Mouse (Mus musculus): Measurements from ENCODE around the gene Ptcd1. TPM values are rescaled to one million over a fixed set of nuclear protein-coding genes. Genes with fewer than 3 reads are reported as not detected.

The Ptcd1 gene
- 10 to 100 TPM; 22.1 to 23.9 TPM for total RNA-seq (2023)

DNA sequence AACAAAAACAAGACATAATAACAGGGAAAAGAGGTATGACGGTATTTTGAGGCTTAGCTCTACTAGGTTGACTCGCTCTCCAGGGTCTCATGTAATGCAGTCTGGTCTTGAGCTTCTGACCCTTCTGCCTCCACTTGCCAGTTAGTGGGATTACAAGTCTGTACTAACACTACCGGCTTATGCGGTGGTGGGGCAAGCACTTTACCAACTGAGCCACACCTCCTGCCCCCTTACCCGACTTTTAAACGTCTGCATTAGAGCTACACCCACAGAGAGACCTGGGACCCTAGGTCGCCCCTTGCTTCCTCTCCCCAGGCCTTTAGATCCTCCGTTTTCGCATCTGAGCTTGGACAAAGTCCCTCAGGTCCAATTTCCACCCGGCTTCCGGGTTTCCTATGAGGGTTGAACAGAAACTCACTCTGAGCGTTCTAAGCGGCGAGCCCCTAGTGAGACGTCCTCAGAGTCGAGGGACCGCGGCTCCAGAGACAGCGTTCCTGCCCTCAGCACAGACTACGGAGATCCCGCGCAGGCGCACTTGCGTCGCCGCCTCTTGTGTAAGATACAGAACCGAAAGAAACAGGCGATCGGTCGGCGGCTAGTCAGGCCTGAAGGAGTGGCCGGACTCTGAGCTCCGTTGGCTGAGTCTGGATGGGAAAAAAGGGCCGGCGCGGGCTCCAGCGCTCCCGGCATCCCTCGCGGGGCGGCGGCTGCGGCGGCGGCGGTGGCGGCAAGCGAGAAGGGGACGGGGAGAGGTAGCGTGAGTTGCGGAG is at the start of gene Ptcd1, which contains the start of gene Cpsf4:
Ptcd1 (minus strand) TSS at position 573 of the 770 bp plus-strand sequence.
Cpsf4 (plus strand) TSS at position 678 of the 770 bp plus-strand sequence.

DNA sequence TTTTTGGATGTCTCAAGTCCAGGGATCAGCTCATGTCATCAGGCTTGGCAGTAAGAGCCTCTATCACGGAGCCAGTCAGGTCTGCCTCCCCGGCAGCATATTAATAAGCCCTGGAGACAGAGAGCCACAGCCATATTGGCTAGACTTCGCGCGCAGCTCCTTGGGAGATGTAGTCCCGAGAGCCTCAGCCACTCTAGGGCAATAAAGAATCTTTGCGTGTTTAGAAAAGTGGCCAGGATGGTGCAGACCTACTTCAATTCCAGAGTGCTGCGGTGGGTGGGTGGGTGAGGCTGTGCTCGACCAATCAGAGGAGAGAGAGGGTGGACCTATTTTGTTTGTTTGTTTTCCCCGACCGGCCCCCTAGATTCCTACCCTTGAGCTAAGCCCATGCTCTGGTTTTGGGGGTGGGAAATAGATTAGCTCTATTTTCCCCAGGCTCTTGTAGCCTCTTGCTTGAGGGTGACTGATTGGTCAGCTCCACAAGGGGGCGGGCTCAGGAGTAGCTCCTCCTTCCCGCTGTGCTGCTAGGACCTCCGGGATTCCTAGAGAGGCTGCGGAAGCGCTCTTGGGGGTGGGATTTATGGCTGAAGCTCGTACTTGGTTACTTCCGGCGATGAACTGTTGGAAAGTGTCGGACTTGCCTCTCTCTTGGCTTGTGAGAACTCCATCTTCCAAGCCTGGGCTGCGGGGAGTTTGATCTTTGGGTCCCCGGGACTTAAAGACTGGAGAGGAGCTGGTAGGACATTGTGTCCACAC is 37.2 kb upstream of the Ptcd1 start, which contains the start of gene Zkscan5:
Zkscan5 (plus strand) TSS at position 627 of the 756 bp plus-strand sequence.

DNA sequence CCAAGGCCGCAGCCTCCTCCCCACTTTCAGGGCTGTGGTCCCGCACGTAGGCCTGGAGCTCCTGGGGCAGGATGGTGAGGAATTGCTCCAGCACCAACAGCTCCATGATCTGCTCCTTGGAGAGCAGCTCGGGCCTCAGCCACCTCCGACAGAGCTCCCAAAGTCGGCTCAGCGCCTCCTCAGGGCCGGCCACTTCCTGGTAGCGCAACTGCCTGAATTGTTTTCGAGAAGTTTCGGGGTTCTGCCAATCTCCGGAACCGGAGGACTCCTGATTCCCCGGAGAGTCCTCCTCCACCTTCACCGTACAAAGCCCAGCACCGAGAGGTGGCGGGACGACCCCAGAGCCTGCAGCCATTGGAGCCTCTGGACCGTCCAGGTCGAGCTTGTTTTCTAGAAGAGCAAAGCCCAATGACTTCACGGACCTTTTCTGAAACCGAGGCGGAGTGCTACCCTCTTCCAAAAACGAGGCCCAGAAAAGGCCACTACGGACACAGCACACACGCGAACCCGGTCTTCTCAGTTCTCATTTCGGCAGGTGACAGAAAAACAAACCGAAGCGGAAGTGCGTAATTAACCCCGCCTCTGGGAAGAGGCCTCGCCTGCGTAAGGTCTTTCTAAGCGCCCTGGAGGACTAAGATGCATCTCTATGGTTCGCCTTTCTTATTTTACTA is 34.5 kb upstream of the Ptcd1 start, which contains the start of gene Zkscan14:
Zkscan14 (minus strand) TSS at position 548 of the 671 bp plus-strand sequence.

DNA sequence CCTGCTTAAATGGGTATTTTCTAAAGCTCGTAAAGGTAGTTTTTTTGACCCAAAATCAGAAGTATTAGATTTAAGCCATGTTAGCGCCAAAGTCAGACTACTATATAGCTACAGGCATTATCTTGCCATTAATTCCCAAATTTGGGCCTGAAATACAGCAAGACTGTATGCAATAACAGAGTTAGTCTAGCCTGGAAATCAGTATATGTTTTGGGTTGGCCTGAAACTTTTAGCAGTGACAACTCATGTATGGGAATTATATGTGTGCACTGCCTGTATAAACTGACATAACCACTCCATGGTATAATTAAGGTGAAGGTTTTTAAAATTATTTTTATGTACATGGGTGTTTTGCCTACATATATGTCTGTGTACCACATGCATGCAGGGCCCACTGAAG is 25.1 kb upstream of the Ptcd1 start, which contains the start of gene Atp5j2:
Atp5j2 (minus strand) TSS at position 101 of the 400 bp plus-strand sequence.

DNA sequence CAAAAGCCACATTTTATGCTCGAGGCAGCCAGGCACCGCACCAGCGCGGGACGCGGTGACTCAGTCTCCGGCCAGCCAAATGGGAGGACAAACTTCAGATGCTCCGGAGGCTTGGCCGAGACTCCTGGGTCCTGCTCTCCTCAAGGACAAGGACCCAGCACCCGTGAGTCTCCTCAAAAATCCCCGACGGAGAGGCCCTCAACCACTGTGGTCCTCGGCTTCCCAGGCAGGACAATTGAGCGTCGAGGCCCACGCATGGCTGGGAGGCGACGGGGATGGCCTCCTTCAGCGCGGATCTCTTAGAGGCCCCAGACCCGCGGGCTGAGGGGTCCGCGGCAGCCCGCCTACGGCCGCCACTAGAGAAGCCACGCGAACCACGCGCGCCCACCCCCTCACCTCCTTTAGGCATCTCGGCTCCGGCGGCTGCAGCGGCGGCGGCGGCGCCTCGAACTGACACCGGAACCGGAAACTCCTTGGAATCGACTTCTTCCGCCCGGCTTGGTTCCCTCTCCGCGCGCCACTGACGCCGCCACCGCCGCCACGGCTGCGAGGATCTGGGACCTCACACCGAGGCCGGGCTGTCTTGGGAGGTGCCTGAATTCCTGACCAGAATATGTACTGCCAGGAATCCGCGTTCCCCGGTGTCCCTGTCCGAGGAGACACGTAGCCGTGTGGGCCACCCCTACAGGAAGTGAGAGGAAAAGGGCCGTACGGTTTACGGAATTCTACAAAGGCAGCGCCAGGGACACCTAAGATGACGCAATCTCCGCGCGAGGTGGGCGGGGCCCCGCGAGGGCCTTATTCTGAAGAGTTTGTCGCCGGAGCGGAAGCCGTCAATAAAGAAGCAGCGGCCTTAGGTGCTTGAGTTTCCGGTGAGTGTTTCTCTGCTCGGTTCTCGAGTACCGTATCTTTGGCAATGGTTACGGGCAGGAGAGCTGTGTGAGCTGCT is 27.1 kb downstream of the Ptcd1 start, which contains the start of the genes Pdap1 and Bud31:
Pdap1 (minus strand) TSS at position 668 of the 949 bp plus-strand sequence.
Bud31 (plus strand) TSS at position 792 of the 949 bp plus-strand sequence.

DNA sequence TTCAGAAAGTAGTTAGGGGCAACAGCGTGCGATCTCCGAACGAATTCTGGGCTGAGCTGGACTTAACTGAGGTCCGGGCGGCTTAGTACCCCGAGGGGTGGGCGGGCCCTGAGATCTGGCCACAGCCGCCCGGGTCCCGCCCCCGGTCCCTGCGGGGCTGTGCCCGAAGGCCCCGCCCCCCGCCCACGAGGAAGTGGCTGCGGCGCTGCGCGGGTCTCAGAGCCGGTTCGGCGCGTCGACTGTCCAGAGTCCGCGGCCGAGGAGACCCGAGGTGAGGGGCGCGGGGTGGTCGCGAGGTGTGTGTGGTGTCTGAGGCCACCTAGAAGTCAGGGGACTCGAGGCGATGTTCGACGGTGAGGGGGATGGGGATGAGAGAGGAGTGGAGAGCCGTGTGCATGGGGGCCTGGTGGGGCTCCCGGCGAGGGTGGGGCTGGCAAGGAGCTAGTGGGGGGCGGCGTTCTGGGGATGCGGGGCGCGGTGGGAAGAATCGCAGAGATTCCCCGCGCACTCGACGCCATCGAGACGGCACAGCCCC is 52.8 kb downstream of the Ptcd1 start, which contains the start of gene Arpc1b:
Arpc1b (plus strand) TSS at position 145 of the 535 bp plus-strand sequence.

Other genes starting within 250 kb of the Ptcd1 start
- gene Smurf1, start 201.3 kb downstream of the Ptcd1 start, total RNA-seq (2023) = 10 to 100 TPM; 21.5 to 25.2 TPM
- gene Gm4871, start 134.4 kb downstream of the Ptcd1 start, total RNA-seq (2023) = not detected
- not detected for gene 1700018F24Rik, start 124.1 kb downstream of the Ptcd1 start, total RNA-seq (2023)
- gene Arpc1a, start 83.3 kb downstream of the Ptcd1 start, total RNA-seq (2023) = 10 to 100 TPM; 92.3 to 99.4 TPM
- gene Kpna7, start 83.1 kb downstream of the Ptcd1 start, total RNA-seq (2023) = not detected
- 100 to 1,000 TPM; 496 to 499 TPM for gene Arpc1b, start 52.9 kb downstream of the Ptcd1 start, total RNA-seq (2023)
- gene Pdap1, start 26.9 kb downstream of the Ptcd1 start, total RNA-seq (2023) = 10 to 100 TPM; 48.3 to 56.8 TPM
- 100 to 1,000 TPM; 196 to 197 TPM for gene Bud31, start 26.7 kb downstream of the Ptcd1 start, total RNA-seq (2023)
- gene Cpsf4, start 105 bp upstream of the Ptcd1 start, total RNA-seq (2023) = 10 to 100 TPM; 41.5 to 43.8 TPM
- 100 to 1,000 TPM; 114 to 135 TPM for gene Atp5j2, start 25.0 kb upstream of the Ptcd1 start, total RNA-seq (2023)
- gene Zkscan14, start 34.8 kb upstream of the Ptcd1 start, total RNA-seq (2023) = 10 to 100 TPM; 34.9 TPM
- 1 to 10 TPM; 9.5 to 9.9 TPM for gene Zkscan5, start 37.5 kb upstream of the Ptcd1 start, total RNA-seq (2023)
- gene Zfp655, start 64.6 kb upstream of the Ptcd1 start, total RNA-seq (2023) = 10 to 100 TPM; 68.3 to 74.0 TPM
- gene Zscan25, start 113.4 kb upstream of the Ptcd1 start, total RNA-seq (2023) = 10 to 100 TPM; 29.1 to 31.5 TPM
- gene Cyp3a57, start 178.2 kb upstream of the Ptcd1 start, total RNA-seq (2023) = not detected